Mouse (Mus musculus) gastrocnemius, adult 2 months (tissue): Measurements from ENCODE around the gene Cacna1e. TPM values are rescaled to one million over a fixed set of nuclear protein-coding genes. Genes with fewer than 3 reads are reported as not detected.

ENCODE experiments used
- DNase-seq: peaks from one replicate; pipeline ENCODE4 v3.0.0; 2022
- H3K27ac ChIP-seq: fragments of 200-600 bp; 2 replicates; pipeline ENCODE4 v1.8.1; 2022; ENCODE audit warnings: mild to moderate bottlenecking
- H3K4me3 ChIP-seq: fragments of 200-600 bp; 2 replicates; pipeline ENCODE4 v1.8.1; 2022; ENCODE audit warnings: mild to moderate bottlenecking, moderate library complexity
- CTCF ChIP-seq: fragments of 200-600 bp; IDR thresholded peaks from 2 replicates; pipeline ENCODE4 v1.8.1; 2022; ENCODE audit warnings: antibody characterized with exemption, mild to moderate bottlenecking, moderate library complexity
- intact Hi-C: fragments of 180-260 bp; cut with DNase I; formaldehyde crosslinking; loops from one replicate; pipeline ENCODE4 v1.15.1; 2025
- total RNA-seq, 2 experiments: library from RNA; stranded (reverse); gene quantifications; 2 replicates each; pipeline ENCODE4 v1.2.3; 2021

Cacna1e gene
- total RNA-seq, 2 experiments from 2014 or later: 0.05 to 0.06 TPM

DNA sequence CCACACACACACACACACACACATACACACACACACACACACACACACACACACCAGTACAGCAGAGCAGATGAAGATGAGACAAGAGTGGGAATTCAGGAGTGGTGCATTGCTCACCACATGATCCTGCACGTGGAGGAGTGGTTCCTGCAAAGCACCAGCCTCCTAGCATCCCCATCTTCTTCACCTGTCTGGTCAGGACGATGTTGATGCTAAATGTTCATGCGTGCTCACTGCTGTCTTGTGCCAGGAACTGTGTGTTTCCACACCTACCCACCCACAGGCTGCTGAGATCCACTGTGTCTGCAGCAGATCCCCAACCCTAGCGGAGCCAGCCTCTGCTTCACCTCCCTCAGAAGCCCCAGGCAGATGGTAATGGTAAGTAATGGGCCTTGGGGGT is 95.8 kb downstream of the Cacna1e start:
- TF ChIP-seq CTCF: no peak
- DNase-seq: no peak
- Histone ChIP-seq H3K4me3 (no peak overlapping the region), H3K27ac (no peak overlapping the region)
- intact Hi-C loops: loop anchor here (10.0 kb wide), 1 partner anchor 436 kb away; no protein-coding TSS in a partner anchor

- intact Hi-C loops: loop anchor here (10.0 kb wide), 1 partner anchor 437 kb away; no protein-coding TSS in a partner anchor
- peak; percentile 92 for TF ChIP-seq CTCF
- Histone ChIP-seq H3K4me3 (no peak overlapping the region), H3K27ac (no peak overlapping the region)
- peak; percentile 71 for DNase-seq
Observed at GRCm38 (mm10) chr1:154788069-154788468, 96.2 kb downstream of the Cacna1e start.

- no peak for TF ChIP-seq CTCF
- Histone ChIP-seq H3K27ac (no peak overlapping the region), H3K4me3 (no peak overlapping the region)
- no peak for DNase-seq
- intact Hi-C loops: loop anchor here (10.0 kb wide), 1 partner anchor 437 kb away; no protein-coding TSS in a partner anchor
Observed at GRCm38 (mm10) chr1:154787418-154787817, 96.9 kb downstream of the Cacna1e start.

GRCm38 (mm10) chr1:154786243-154786669 is 98.0 kb downstream of the Cacna1e start:
- intact Hi-C loops: loop anchor here (1.0 to 10.0 kb wide), 2 partner anchors 220 to 439 kb away; no protein-coding TSS in a partner anchor
- peak; percentile 76 for DNase-seq
- Histone ChIP-seq H3K4me3 (peak overlapping the region; percentile 57), H3K27ac (no peak overlapping the region)
- TF ChIP-seq CTCF: no peak; the same call in 1 of the 2 replicates

DNA sequence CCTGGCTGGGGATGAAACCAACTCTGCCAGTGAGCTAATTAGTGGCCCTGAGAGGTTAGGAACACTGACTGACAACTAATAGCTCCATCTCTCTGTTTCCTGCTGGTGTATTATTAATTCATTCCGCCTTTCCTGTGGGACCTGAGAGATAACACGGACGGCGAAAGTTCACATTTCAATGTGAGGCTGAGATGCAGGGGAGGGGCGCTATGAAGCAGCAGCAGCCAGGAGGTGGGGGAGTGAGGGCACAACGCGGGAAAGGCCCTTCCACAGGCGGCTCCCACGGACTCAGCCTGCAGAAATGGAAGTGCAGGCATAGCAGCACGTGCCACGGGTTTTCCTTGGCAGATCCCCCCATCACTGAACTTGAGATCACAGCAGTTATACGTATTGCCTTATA is 99.4 kb downstream of the Cacna1e start:
- DNase-seq: no peak
- intact Hi-C loops: loop anchor here (10.0 kb wide), 1 partner anchor 440 kb away; no protein-coding TSS in a partner anchor
- no peak overlapping the region for H3K27ac ChIP-seq
- TF ChIP-seq CTCF: no peak
- no peak overlapping the region for H3K4me3 ChIP-seq

DNA sequence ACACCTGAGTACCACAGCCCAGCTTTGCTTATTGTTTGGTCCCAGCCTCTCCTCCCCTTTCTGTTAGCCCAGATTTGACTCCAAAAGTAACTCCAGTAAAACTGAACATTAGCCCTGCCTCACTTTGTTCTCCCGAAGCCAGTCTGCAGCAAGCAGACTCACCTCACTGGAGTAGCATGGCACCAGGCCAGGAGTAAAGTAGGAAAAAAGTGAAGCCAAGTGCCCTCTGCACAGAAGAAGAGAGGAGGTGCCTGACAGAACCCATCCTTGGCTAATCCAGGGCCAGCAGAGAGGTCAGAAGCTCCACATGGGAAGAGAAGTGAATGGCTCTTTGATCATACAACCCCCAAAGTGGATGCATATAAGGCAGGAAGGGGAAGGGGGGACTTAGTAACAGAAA is 100.8 kb downstream of the Cacna1e start:
- no peak overlapping the region for H3K4me3 ChIP-seq
- intact Hi-C loops: loop anchor here (10.0 kb wide), 1 partner anchor 441 kb away; no protein-coding TSS in a partner anchor
- TF ChIP-seq CTCF: no peak
- no peak overlapping the region for H3K27ac ChIP-seq
- DNase-seq: no peak

DNA sequence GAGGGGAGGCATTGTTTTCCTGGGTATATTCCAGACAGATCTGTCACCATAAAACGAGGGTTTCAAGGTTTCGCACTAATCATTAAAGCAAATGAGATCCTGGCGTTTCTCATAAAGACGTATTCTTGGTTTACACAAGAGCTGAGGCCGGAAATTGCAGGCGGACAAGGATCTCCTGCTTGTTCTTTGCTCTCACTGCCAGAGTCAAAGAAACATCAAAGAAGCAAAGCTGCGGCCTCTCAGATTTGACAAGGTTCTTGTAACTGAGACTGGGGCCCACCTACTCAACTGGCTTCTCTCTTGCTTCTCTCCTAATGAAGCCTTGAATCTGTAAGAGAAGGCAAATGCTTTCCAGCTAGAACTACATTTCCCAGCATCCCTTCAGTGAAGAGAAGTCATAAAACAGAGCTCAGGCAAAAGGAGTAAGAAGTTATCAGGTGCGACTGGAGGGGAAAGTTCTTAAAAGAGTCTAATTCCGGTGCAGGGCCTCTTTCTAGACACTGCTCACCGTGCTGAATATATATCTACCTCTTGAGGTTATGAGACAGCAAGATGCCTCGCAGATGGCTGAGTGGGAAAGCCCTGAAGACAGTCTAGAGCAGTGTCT is 104.3 kb downstream of the Cacna1e start:
- intact Hi-C loops: loop anchor here (10.0 kb wide), 1 partner anchor 445 kb away; no protein-coding TSS in a partner anchor
- no peak overlapping the region for H3K27ac ChIP-seq

DNA sequence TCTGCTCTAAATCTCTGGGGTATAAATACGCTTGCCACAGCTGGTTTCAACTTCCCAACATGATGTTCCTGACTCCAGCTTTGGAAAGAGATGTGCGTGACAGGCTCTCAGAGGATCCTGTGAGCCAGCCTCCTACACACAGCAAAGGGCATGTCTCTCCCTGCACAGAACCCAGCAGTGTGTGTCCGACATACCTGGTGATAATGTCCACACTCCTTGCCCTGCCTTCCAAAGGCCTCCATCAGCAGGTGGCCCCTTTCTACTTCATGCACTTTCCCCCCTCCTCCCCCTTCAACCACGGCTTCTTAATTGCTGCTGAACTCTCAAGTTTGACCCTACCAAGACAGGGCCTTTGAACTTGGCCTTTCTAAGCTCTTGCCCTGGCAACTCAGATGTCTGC is 108.0 kb downstream of the Cacna1e start:
- no peak for DNase-seq
- Histone ChIP-seq H3K27ac (no peak overlapping the region), H3K4me3 (no peak overlapping the region)
- intact Hi-C loops: no loop called here
- no peak for TF ChIP-seq CTCF

More for the DNA sequence above, 104.3 kb downstream of the Cacna1e start:
- no peak for DNase-seq
- H3K4me3 ChIP-seq: no peak overlapping the region
- TF ChIP-seq CTCF: no peak

- intact Hi-C loops: no loop called here
- DNase-seq: no peak
- no peak for TF ChIP-seq CTCF
- H3K27ac ChIP-seq: no peak overlapping the region
- no peak overlapping the region for H3K4me3 ChIP-seq
Observed at GRCm38 (mm10) chr1:154774468-154774867, 109.8 kb downstream of the Cacna1e start.

DNA sequence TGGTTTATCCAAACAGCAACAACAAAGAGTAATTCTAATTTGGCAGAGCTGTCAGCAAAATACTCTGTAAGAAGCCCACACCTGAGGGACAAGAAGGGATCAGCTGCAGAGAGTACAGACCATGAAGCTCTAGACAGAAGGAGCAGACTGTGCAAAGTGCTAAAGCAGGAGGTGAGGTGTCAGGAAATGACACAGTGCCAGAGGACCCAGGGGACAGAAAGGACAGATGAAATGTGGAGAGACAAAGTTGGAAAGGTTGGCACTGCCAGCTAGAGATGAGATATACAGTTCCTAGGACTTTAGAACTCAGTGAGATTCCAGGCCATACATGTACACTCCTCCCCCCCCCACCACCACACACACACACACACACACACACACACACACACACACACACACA is 113.2 kb downstream of the Cacna1e start:
- intact Hi-C loops: no loop called here
- TF ChIP-seq CTCF: no peak

GRCm38 (mm10) chr1:154770542-154770941 is 113.8 kb downstream of the Cacna1e start:
- no peak for TF ChIP-seq CTCF
- intact Hi-C loops: no loop called here
- H3K27ac ChIP-seq: no peak overlapping the region
- H3K4me3 ChIP-seq: no peak overlapping the region
- no peak for DNase-seq

More for the DNA sequence above, 113.2 kb downstream of the Cacna1e start:
- H3K4me3 ChIP-seq: no peak overlapping the region
- no peak for DNase-seq
- no peak overlapping the region for H3K27ac ChIP-seq

GRCm38 (mm10) chr1:154763132-154763531 is 121.2 kb downstream of the Cacna1e start:
- Histone ChIP-seq H3K4me3 (no peak overlapping the region), H3K27ac (no peak overlapping the region)
- no peak for DNase-seq
- TF ChIP-seq CTCF: no peak
- intact Hi-C loops: no loop called here

DNA sequence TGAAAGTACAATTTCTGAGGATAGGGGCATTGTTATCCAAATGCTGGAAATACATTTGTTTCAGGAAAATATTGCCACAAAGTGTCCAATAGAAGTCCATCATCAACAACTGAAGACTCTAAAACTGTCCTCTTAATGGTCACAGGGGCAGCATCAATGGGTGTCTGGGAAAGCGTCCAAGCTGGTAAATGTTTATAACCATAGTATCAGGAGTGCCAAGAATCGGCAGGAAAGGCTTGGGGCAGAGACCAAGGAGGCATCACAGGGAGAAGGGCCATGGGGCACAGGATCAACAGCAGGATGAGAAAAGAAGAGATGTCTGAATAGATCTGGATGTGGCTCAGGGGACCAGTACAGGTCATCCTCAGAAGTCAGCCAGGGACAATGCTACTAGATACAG is 132.2 kb downstream of the Cacna1e start:
- no peak for TF ChIP-seq CTCF
- DNase-seq: no peak
- intact Hi-C loops: no loop called here
- H3K4me3 ChIP-seq: no peak overlapping the region
- no peak overlapping the region for H3K27ac ChIP-seq

DNA sequence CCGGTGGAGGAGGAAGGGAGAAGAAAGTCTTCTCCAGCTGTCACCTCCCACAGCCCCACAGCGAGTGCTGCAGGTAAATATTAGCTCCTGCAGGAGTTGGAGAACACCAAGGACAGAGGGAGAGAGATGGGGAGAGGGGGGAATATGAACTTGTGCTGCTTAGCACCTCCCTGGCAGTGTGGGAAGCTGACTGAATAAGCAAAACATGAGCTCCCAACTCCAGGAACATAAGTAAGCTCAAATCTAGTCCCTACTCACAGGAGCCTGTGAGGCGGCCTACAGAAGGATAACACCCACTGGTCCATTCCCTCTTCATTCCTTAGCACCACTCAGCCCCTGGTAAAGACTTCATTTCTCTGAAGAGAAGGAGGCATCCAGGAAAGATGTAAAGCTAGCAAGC is 135.8 kb downstream of the Cacna1e start:
- Histone ChIP-seq H3K4me3 (no peak overlapping the region), H3K27ac (no peak overlapping the region)
- no peak for DNase-seq
- intact Hi-C loops: no loop called here
- TF ChIP-seq CTCF: no peak
